Mouse (Mus musculus) stomach, embryonic 14.5 days (tissue): Measurements from ENCODE around the gene Pomt2. TPM values are rescaled to one million over a fixed set of nuclear protein-coding genes. Genes with fewer than 3 reads are reported as not detected.

ENCODE experiments used
- ATAC-seq: fragments of 200-750 bp; cut with Nextera tagmentation; 2 replicates; pipeline ENCODE4 v1.8.0; 2017; ENCODE audit warnings: low read depth, moderate TSS enrichment; ENCODE audit not compliant: insufficient number of reproducible peaks, insufficient read depth, low FRiP score
- H3K27ac ChIP-seq: fragments of 300-500 bp; sonication (generic); 2 replicates; pipeline ENCODE4 v1.5.1; 2014; ENCODE audit warnings: mild to moderate bottlenecking, low read length, moderate library complexity, mixed read lengths
- H3K27me3 ChIP-seq: fragments of 300-500 bp; sonication (generic); 2 replicates; pipeline ENCODE4 v1.6.1; 2014; ENCODE audit warnings: low read length, control low read depth, mixed read lengths; ENCODE audit not compliant: control insufficient read depth, insufficient read depth
- H3K36me3 ChIP-seq: fragments of 300-500 bp; sonication (generic); 2 replicates; pipeline ENCODE4 v1.6.1; 2014; ENCODE audit warnings: mild to moderate bottlenecking, control low read depth, low read length, moderate library complexity, mixed read lengths; ENCODE audit not compliant: control insufficient read depth, insufficient read depth
- H3K4me1 ChIP-seq: fragments of 300-500 bp; sonication (generic); 2 replicates; pipeline ENCODE4 v1.6.1; 2014; ENCODE audit warnings: low read length, control low read depth, mixed read lengths; ENCODE audit not compliant: control insufficient read depth, insufficient read depth
- H3K4me2 ChIP-seq: fragments of 300-500 bp; sonication (generic); replicated peaks from 2 replicates; pipeline ENCODE4 v1.6.1; 2014; ENCODE audit warnings: low read depth, low read length, control low read depth
- H3K4me3 ChIP-seq: fragments of 300-500 bp; sonication (generic); 2 replicates; pipeline ENCODE4 v1.5.1; 2014; ENCODE audit warnings: low read depth, low read length, control low read depth
- H3K9ac ChIP-seq: fragments of 300-500 bp; sonication (generic); replicated peaks from 2 replicates; pipeline ENCODE4 v1.6.1; 2014; ENCODE audit warnings: low read depth, mild to moderate bottlenecking, control low read depth, low read length, moderate library complexity, mixed read lengths
- H3K9me3 ChIP-seq: fragments of 300-500 bp; sonication (generic); 2 replicates; pipeline ENCODE4 v1.6.1; 2016; ENCODE audit warnings: low read depth, low read length, control low read depth; ENCODE audit not compliant: control insufficient read depth
- WGBS: fragments of 180-500 bp; shearing (Covaris S2); extraction: QIAGEN DNeasy Blood & Tissue Kit; methylation state at CpG from one replicate; pipeline ENCODE4 v1.1.7; 2014; 5-methylcytosine and 5-hydroxymethylcytosine counted together
- polyA plus RNA-seq: library from polyadenylated mRNA; unstranded; fragments of >200 nt; fragmentation: Nextera tagmentation; extraction: Ambion mirVana; gene quantifications from 2 replicates; pipeline ENCODE4 v1.2.1, GENCODE M21; 2014

The Pomt2 gene
- polyA plus RNA-seq, 1 experiment from 2014 or later = 18.7 TPM

DNA sequence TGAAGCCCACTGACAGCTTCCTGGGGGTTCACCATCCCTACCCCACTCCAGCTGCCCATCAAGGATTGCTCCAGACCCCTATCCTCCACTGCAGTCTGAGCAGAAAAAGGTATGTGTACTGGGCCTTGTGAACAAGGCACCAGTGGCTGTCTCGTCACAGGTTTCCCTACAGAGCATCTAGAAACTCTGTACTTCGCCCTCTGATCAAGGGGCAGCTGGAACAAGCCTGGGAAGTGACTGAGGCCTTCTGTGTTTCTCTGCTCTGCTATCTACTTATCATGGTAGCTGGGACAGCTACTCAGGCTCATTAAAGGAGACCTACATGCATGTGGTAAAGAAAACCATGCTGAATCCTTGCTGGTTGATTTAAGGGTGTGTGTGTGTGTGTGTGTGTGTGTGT, 58.1 kb downstream of the Pomt2 start:
- H3K4me1 ChIP-seq = no peaks in the 10 kb centered on the region
- 78% methylated on average over 2 of the region's 2 CpGs for WGBS
- no peaks in the 10 kb centered on the region for H3K9me3 ChIP-seq
- H3K9ac ChIP-seq = no peak overlapping the region
- H3K27ac ChIP-seq = no peak overlapping the region
- H3K4me2 ChIP-seq = no peak overlapping the region
- H3K4me3 ChIP-seq = no peak overlapping the region
- H3K36me3 ChIP-seq = no peaks in the 10 kb centered on the region
- no peak for ATAC-seq
- H3K27me3 ChIP-seq = no peaks in the 10 kb centered on the region

DNA sequence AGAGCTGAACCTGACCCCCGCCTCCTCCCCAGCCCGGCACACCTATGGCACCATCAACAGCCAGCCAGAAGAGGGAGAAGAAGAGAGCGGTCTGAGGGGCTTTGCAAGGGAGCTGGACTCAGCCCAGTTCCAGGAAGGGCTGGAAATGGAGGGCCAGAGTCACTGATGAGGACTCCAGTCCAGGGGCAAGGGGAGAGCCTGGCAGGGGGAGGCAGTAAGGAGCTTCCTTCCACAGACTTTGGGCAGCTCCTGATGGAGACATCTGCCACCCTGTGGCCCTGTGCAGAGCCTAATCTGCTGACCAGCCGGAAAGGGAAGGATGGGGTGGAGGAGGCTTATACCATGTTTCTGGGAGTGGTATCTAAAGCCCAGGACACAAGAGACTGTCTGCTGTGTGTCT, 58.5 kb downstream of the Pomt2 start:
- Histone ChIP-seq H3K36me3 (no peaks in the 10 kb centered on the region), H3K9ac (no peak overlapping the region), H3K4me2 (no peak overlapping the region), H3K27ac (no peak overlapping the region), H3K4me3 (no peak overlapping the region), H3K4me1 (no peaks in the 10 kb centered on the region), H3K27me3 (no peaks in the 10 kb centered on the region), H3K9me3 (no peaks in the 10 kb centered on the region)
- 66% methylated on average over 4 of the region's 4 CpGs for WGBS
- no peak for ATAC-seq

DNA sequence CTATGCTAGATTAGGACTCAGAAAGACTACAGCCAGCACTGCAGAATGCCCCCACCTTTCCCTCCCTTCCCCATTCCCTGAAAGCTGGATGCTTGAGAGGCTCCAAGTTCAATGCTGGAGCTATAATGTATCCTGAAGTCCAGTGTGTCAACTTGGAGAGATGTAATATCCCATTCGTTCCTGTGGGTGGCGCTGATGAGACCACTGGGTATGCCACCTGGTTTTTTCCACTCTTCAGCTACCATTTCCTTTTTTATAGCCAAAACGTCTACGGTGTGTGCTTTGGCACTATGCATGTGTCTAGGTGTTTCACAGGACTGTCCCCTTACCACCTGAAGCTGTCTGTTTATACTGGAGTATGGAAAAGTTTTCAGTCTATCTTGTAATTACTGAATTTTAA, 59.4 kb downstream of the Pomt2 start:
- 42% methylated on average over 4 of the region's 4 CpGs for WGBS
- Histone ChIP-seq H3K4me2 (no peak overlapping the region), H3K36me3 (no peaks in the 10 kb centered on the region), H3K9me3 (no peaks in the 10 kb centered on the region), H3K4me1 (no peaks in the 10 kb centered on the region), H3K27ac (no peak overlapping the region), H3K9ac (no peak overlapping the region), H3K4me3 (no peak overlapping the region), H3K27me3 (no peaks in the 10 kb centered on the region)
- ATAC-seq = no peak

DNA sequence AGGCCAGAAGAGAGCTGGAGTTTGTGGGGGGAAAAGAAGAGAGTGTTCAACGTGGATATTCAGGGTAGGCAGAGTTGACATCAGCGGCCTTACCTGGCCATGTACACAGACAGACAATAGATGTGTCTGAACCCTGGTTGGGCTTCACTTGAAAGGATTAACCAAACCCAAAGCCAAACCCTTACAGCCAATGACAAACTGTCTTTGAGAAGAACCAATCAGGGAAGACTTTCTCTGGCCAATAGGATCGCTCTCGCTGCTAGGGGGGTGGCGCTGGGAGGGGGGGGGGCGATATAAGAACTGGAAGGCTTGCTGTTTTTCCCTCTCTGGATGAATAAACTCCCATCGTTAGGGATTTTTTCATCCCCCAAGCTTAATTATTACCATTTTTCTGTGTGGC, 60.5 kb downstream of the Pomt2 start:
- H3K9ac ChIP-seq = no peak overlapping the region
- H3K4me1 ChIP-seq = no peaks in the 10 kb centered on the region
- H3K27ac ChIP-seq = no peak overlapping the region
- 54% methylated on average over 7 of the region's 7 CpGs for WGBS
- H3K27me3 ChIP-seq = no peaks in the 10 kb centered on the region
- no peak for ATAC-seq
- H3K4me3 ChIP-seq = no peak overlapping the region
- H3K4me2 ChIP-seq = no peak overlapping the region
- H3K36me3 ChIP-seq = no peaks in the 10 kb centered on the region
- no peaks in the 10 kb centered on the region for H3K9me3 ChIP-seq

DNA sequence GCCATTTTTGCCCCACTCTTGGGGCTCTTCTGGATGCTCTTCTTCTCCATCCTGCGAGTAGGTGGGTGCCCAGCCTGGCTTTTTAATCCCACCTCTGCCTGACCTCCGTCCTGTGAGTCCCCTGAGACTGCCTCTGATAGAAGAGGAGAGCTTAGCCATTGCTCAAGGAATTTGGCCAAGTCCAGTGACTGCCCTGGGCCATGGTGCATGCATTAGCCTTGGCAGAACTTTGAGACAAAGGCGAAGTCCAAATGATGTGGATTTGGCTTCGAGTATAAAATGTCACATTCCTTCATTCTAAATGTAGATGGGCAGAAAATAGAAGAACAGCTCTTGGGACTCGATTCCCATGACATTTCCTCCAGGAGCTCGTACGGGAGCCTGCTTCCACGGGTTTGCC, 65.0 kb downstream of the Pomt2 start:
- H3K36me3 ChIP-seq = no peaks in the 10 kb centered on the region
- ATAC-seq = no peak
- no peak overlapping the region for H3K4me2 ChIP-seq
- H3K9me3 ChIP-seq = no peaks in the 10 kb centered on the region
- no peaks in the 10 kb centered on the region for H3K27me3 ChIP-seq
- H3K27ac ChIP-seq = no peak overlapping the region
- no peak overlapping the region for H3K9ac ChIP-seq
- 75% methylated on average over 8 of the region's 8 CpGs for WGBS
- H3K4me3 ChIP-seq = no peak overlapping the region
- no peaks in the 10 kb centered on the region for H3K4me1 ChIP-seq

DNA sequence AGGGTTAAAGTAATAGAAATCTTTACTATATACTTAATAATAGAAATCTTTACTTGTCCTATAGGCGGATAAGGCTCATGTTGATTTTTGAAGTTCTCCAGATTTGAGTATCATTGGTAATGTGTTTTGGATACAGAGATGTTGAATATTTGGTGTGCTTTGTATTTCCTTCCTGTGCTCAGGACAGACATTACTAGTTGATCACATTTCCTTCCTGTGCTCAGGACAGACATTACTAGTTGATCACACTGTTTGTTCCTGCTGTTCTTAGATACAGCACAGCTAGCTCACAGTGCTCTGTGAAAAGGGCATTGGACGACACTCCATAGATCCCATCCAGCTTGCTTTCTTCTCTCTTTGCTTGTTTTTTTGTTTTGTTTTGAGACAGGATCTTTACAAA, 71.2 kb downstream of the Pomt2 start:
- Histone ChIP-seq H3K4me2 (no peak overlapping the region), H3K9ac (no peak overlapping the region), H3K27ac (no peak overlapping the region), H3K4me3 (no peak overlapping the region), H3K27me3 (no peaks in the 10 kb centered on the region), H3K36me3 (no peaks in the 10 kb centered on the region), H3K9me3 (no peaks in the 10 kb centered on the region), H3K4me1 (no peaks in the 10 kb centered on the region)
- no peak for ATAC-seq
- WGBS = 96% methylated on average over 2 of the region's 2 CpGs

DNA sequence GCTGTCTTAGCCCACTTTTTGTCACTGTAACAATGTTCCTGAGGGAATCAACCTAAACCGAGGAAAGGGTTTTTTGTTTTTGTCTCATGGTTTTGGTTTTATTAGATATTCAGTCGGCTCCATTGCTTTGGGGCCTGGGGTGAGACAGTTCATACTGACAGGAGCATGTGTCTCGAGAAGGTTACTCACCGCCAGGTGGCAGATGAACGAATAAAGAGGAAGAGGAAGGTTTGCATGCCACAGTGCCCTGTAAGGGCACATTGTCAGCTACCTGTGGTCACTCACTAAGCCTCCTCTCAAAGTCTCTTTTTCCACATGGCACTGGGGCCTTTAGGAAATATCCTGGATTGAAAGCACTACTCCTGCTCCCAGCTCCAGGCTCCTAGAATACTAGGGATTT, 77.2 kb downstream of the Pomt2 start:
- no peak overlapping the region for H3K4me3 ChIP-seq

DNA sequence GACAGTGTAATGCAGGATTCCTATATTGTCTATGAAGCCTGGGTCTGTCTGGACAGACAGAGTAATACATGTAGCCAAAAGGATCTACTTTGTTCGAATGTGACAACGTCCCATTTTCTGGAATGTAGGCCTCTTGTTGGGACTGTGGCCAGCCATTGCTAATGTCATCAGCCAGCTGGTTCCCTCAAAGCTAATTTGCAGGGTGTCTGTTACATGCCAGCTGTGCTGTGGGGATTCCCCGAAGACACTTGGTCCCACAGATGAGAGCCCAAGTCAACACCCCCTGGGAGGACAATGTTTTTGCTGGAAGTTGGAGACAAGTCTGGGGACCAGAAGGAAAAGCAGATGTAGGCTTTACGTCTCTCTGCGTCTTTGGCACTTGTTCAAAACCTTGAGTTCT, 81.3 kb downstream of the Pomt2 start:
- no peak overlapping the region for H3K4me3 ChIP-seq
- no peak overlapping the region for H3K4me2 ChIP-seq
- no peak overlapping the region for H3K27ac ChIP-seq
- no peak overlapping the region for H3K9ac ChIP-seq
- 78% methylated on average over 5 of the region's 5 CpGs for WGBS
- H3K36me3 ChIP-seq = no peaks in the 10 kb centered on the region
- no peaks in the 10 kb centered on the region for H3K9me3 ChIP-seq
- ATAC-seq = no peak
- no peaks in the 10 kb centered on the region for H3K4me1 ChIP-seq
- no peaks in the 10 kb centered on the region for H3K27me3 ChIP-seq

More for the DNA sequence above, 77.2 kb downstream of the Pomt2 start:
- no peak for ATAC-seq
- H3K27ac ChIP-seq = no peak overlapping the region
- no peaks in the 10 kb centered on the region for H3K27me3 ChIP-seq
- 73% methylated on average over 5 of the region's 5 CpGs for WGBS
- no peaks in the 10 kb centered on the region for H3K36me3 ChIP-seq
- no peaks in the 10 kb centered on the region for H3K4me1 ChIP-seq
- H3K4me2 ChIP-seq = no peak overlapping the region
- no peaks in the 10 kb centered on the region for H3K9me3 ChIP-seq
- H3K9ac ChIP-seq = no peak overlapping the region

DNA sequence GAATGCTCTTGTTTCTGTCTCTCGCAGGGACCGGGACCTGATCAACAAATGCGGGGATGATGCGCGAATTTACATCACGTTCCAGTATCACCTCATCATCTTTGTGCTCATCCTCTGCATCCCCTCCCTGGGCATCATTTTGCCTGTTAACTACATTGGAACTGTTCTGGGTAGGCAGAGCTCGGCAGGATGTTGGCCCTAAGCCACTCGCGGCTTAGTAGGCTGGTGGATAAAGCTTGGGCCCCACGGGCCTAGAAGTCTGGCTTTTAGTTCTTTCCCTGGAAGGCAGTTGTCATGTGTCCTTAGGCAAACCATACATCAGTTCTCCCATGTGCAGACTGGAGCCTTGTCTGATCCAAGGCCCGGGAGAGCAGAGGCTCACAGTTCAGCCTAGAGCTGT, 82.3 kb downstream of the Pomt2 start:
- Histone ChIP-seq H3K27me3 (no peaks in the 10 kb centered on the region), H3K4me3 (no peak overlapping the region), H3K4me1 (no peaks in the 10 kb centered on the region), H3K27ac (no peak overlapping the region), H3K9me3 (no peaks in the 10 kb centered on the region), H3K36me3 (no peaks in the 10 kb centered on the region), H3K4me2 (no peak overlapping the region), H3K9ac (no peak overlapping the region)
- 84% methylated on average over 11 of the region's 11 CpGs for WGBS
- ATAC-seq = no peak
